Mouse (Mus musculus) heart, adult 2 months (tissue): Measurements from ENCODE around the gene Nlgn2. TPM values are rescaled to one million over a fixed set of nuclear protein-coding genes. Genes with fewer than 3 reads are reported as not detected.

Source experiments
- DNase-seq, 2 experiments: peaks; one replicate each; pipeline ENCODE4 v3.0.0; 2021
- H3K27ac ChIP-seq: fragments of 200-600 bp; 2 replicates; pipeline ENCODE4 v1.8.1; 2022
- H3K27me3 ChIP-seq: fragments of 200-500 bp; 2 replicates; pipeline ENCODE4 v1.6.1; 2012; ENCODE audit warnings: mild to moderate bottlenecking, low read length, inconsistent platforms, mixed read lengths; ENCODE audit not compliant: control insufficient read depth, insufficient read depth
- H3K36me3 ChIP-seq: fragments of 200-500 bp; 2 replicates; pipeline ENCODE4 v1.6.1; 2012; ENCODE audit warnings: low read length, inconsistent platforms; ENCODE audit not compliant: control insufficient read depth, insufficient read depth
- H3K4me1 ChIP-seq: fragments of 200-500 bp; 2 replicates; pipeline ENCODE4 v1.6.1; 2011; ENCODE audit warnings: low read length; ENCODE audit not compliant: control insufficient read depth, insufficient read depth
- H3K4me3 ChIP-seq: fragments of 200-600 bp; 2 replicates; pipeline ENCODE4 v1.8.1; 2022
- H3K79me2 ChIP-seq: fragments of 200-500 bp; replicated peaks from 2 replicates; pipeline ENCODE4 v1.6.1; 2012; ENCODE audit warnings: mild to moderate bottlenecking, inconsistent platforms, low read length, moderate library complexity, mixed read lengths; ENCODE audit not compliant: control insufficient read depth, insufficient read depth
- H3K9ac ChIP-seq: fragments of 200-500 bp; 2 replicates; pipeline ENCODE4 v1.6.1; 2012; ENCODE audit warnings: low read depth, mild to moderate bottlenecking, control low read depth, inconsistent platforms, low read length, mixed read lengths
- CTCF ChIP-seq: fragments of 200-600 bp; IDR thresholded peaks from 2 replicates; pipeline ENCODE4 v1.8.1; 2022; ENCODE audit warnings: antibody characterized with exemption, mild to moderate bottlenecking, moderate library complexity
- EP300 ChIP-seq: fragments of 200-500 bp; IDR thresholded peaks from 2 replicates; pipeline ENCODE4 v1.6.1; 2011; ENCODE audit warnings: low read depth, low read length, control low read depth; ENCODE audit not compliant: insufficient read depth
- POLR2A ChIP-seq: fragments of 200-500 bp; IDR thresholded peaks from 2 replicates; pipeline ENCODE4 v1.6.1; 2011; ENCODE audit warnings: mild to moderate bottlenecking, low read depth, low read length, control low read depth; ENCODE audit not compliant: insufficient read depth
- WGBS: fragments of 180-500 bp; shearing (Covaris S2); methylation state at CpG from one replicate; pipeline ENCODE4 v1.1.7; 2018; 5-methylcytosine and 5-hydroxymethylcytosine counted together
- intact Hi-C: fragments of 180-260 bp; cut with DNase I; formaldehyde crosslinking; loops from one replicate; pipeline ENCODE4 v1.15.1; 2025
- microRNA-seq, 2 experiments: library from miRNA; unstranded; fragments of <30 nt; microRNA quantifications; one replicate each; pipeline ENCODE4 v1.2.0; 2021
- polyA plus RNA-seq: library from polyadenylated mRNA; depleted of rRNA; stranded (reverse); fragments of >200 nt; gene quantifications from 2 replicates; pipeline ENCODE4 v1.2.3, GENCODE M21; 2012; rRNA removed
- total RNA-seq, 2 experiments: library from RNA; stranded (reverse); gene quantifications; 2 replicates each; pipeline ENCODE4 v1.2.3; 2021

Nlgn2 gene
- total and polyA plus RNA-seq, 3 experiments = 3.4 to 6.7 (median 5.0) TPM

DNA sequence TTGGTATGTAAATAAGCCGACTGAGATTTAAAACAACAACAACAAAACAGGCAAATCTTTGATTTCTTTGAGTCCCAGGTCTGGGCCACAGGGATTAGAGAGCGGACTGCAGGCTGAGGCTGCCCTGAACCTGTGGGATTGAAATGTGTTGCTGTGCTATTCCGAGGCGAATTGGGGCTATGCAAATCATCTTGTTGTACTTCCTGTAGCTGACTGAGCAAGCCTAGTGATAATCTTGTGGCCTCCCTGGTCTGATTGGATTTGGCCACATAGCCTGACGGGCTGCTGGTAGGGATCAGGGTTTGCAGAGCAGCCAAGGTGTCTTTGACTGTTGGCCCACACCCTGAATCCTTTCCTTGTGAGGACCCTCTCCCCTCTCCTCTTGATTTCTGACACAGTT is 62.6 kb downstream of the Nlgn2 start:
- Histone ChIP-seq H3K4me3 (no peak overlapping the region), H3K9ac (no peak overlapping the region), H3K36me3 (no peaks in the 10 kb centered on the region), H3K79me2 (peaks cover 5% of the 10 kb centered on the region; the same call in 1 of the 2 replicates), H3K27me3 (no peaks in the 10 kb centered on the region), H3K4me1 (no peaks in the 10 kb centered on the region), H3K27ac (no peak overlapping the region)
- TF ChIP-seq EP300 (no peak), CTCF (no peak), POLR2A (no peak)
- WGBS = 59% methylated on average over 5 of the region's 5 CpGs
- intact Hi-C loops = no loop called here
- no peak for DNase-seq

Small RNAs within 50 kb of the gene (microRNA-seq; reads per million reads assigned to microRNA genes)
- 0 to 0.56 reads per million in 2 experiments for gene Mir6924

Other genes starting within 250 kb of the Nlgn2 start
Only the 30 nearest of the 42 such genes appear.
- gene Senp3, start 155.7 kb downstream of the Nlgn2 start, total RNA-seq = 10 to 100 TPM; 31.1 to 33.2 TPM
- 35.1 and 51.8 TPM in 2 replicates for gene Senp3, start 155.7 kb downstream of the Nlgn2 start, polyA plus RNA-seq
- 1 to 10 TPM; 1.4 to 3.2 TPM for gene Tnfsf13, start 152.0 kb downstream of the Nlgn2 start, total RNA-seq
- 2.9 and 4.0 TPM in 2 replicates for gene Tnfsf13, start 152.0 kb downstream of the Nlgn2 start, polyA plus RNA-seq
- gene Tnfsf12, start 141.9 kb downstream of the Nlgn2 start, total RNA-seq = 10 to 100 TPM; 18.4 to 21.9 TPM
- gene Tnfsf12, start 141.9 kb downstream of the Nlgn2 start, polyA plus RNA-seq = 29.2 and 32.0 TPM in 2 replicates
- gene Tnfsfm13, start 141.7 kb downstream of the Nlgn2 start, total RNA-seq = 1 to 10 TPM; 2.8 to 3.2 TPM
- gene Tnfsfm13, start 141.7 kb downstream of the Nlgn2 start, polyA plus RNA-seq = 3.7 and 4.7 TPM in 2 replicates
- gene Polr2a, start 79.1 kb downstream of the Nlgn2 start, total RNA-seq = 10 to 100 TPM; 25.3 to 30.4 TPM
- gene Polr2a, start 79.1 kb downstream of the Nlgn2 start, polyA plus RNA-seq = 15.6 and 20.2 TPM in 2 replicates
- not detected for gene Slc35g3, start 75.8 kb downstream of the Nlgn2 start, total RNA-seq
- 0.35 TPM in 1 of 2 replicates, not detected in the other for gene Slc35g3, start 75.8 kb downstream of the Nlgn2 start, polyA plus RNA-seq
- gene Zbtb4, start 71.9 kb downstream of the Nlgn2 start, total RNA-seq = 10 to 100 TPM; 42.9 to 47.9 TPM
- 19.8 and 25.4 TPM in 2 replicates for gene Zbtb4, start 71.9 kb downstream of the Nlgn2 start, polyA plus RNA-seq
- 1 to 10 TPM; 4.1 TPM for gene Chrnb1, start 41.8 kb downstream of the Nlgn2 start, total RNA-seq
- 10.3 and 16.4 TPM in 2 replicates for gene Chrnb1, start 41.8 kb downstream of the Nlgn2 start, polyA plus RNA-seq
- 1 to 10 TPM; 1.9 to 2.5 TPM for gene Fgf11, start 35.9 kb downstream of the Nlgn2 start, total RNA-seq
- gene Fgf11, start 35.9 kb downstream of the Nlgn2 start, polyA plus RNA-seq = 3.3 and 4.3 TPM in 2 replicates
- gene Tmem102, start 32.2 kb downstream of the Nlgn2 start, total RNA-seq = under 1 TPM; 0.25 to 0.29 TPM
- gene Tmem102, start 32.2 kb downstream of the Nlgn2 start, polyA plus RNA-seq = 0.44 and 0.47 TPM in 2 replicates
- gene Gm39566, start 22.5 kb downstream of the Nlgn2 start, total RNA-seq = not detected
- 0.02 and 0.09 TPM in 2 replicates for gene Gm39566, start 22.5 kb downstream of the Nlgn2 start, polyA plus RNA-seq
- gene Spem2, start 19.3 kb downstream of the Nlgn2 start, total RNA-seq = not detected
- gene Spem2, start 19.3 kb downstream of the Nlgn2 start, polyA plus RNA-seq = 0.15 and 0.20 TPM in 2 replicates
- not detected for gene Spem1, start 15.6 kb downstream of the Nlgn2 start, total RNA-seq
- gene Spem1, start 15.6 kb downstream of the Nlgn2 start, polyA plus RNA-seq = 0.23 and 0.32 TPM in 2 replicates
- gene Tmem256, start 730 bp upstream of the Nlgn2 start, total RNA-seq = 100 to 1,000 TPM; 214 to 254 TPM
- 308 and 350 TPM in 2 replicates for gene Tmem256, start 730 bp upstream of the Nlgn2 start, polyA plus RNA-seq
- gene Plscr3, start 8.6 kb upstream of the Nlgn2 start, total RNA-seq = 10 to 100 TPM; 21.2 to 22.4 TPM
- 45.3 and 48.3 TPM in 2 replicates for gene Plscr3, start 8.6 kb upstream of the Nlgn2 start, polyA plus RNA-seq
- not detected for gene Tnk1, start 20.9 kb upstream of the Nlgn2 start, total RNA-seq
- gene Tnk1, start 20.9 kb upstream of the Nlgn2 start, polyA plus RNA-seq = 0.20 and 0.68 TPM in 2 replicates
- not detected for gene Tmem95, start 40.2 kb upstream of the Nlgn2 start, total RNA-seq
- gene Tmem95, start 40.2 kb upstream of the Nlgn2 start, polyA plus RNA-seq = not detected in 2 replicates
- 1 to 10 TPM; 2.3 to 2.6 TPM for gene Kctd11, start 43.6 kb upstream of the Nlgn2 start, total RNA-seq
- gene Kctd11, start 43.6 kb upstream of the Nlgn2 start, polyA plus RNA-seq = 2.9 TPM in 2 replicates
- 1 to 10 TPM in 1 of 2 experiments, under 1 TPM in 1; 0.65 to 1.1 TPM for gene Acap1, start 57.8 kb upstream of the Nlgn2 start, total RNA-seq
- gene Acap1, start 57.8 kb upstream of the Nlgn2 start, polyA plus RNA-seq = 1.7 and 3.3 TPM in 2 replicates
- under 1 TPM; 0.23 to 0.34 TPM for gene 2810408A11Rik, start 63.2 kb upstream of the Nlgn2 start, total RNA-seq
- 0.15 and 0.41 TPM in 2 replicates for gene 2810408A11Rik, start 63.2 kb upstream of the Nlgn2 start, polyA plus RNA-seq
- 10 to 100 TPM; 42.6 to 47.1 TPM for gene Neurl4, start 63.3 kb upstream of the Nlgn2 start, total RNA-seq
- gene Neurl4, start 63.3 kb upstream of the Nlgn2 start, polyA plus RNA-seq = 31.5 and 54.1 TPM in 2 replicates
- gene Gps2, start 76.1 kb upstream of the Nlgn2 start, total RNA-seq = 10 to 100 TPM; 27.2 to 28.4 TPM
- 53.9 and 63.9 TPM in 2 replicates for gene Gps2, start 76.1 kb upstream of the Nlgn2 start, polyA plus RNA-seq
- 100 to 1,000 TPM; 397 to 444 TPM for gene Eif5a, start 84.2 kb upstream of the Nlgn2 start, total RNA-seq
- 360 and 540 TPM in 2 replicates for gene Eif5a, start 84.2 kb upstream of the Nlgn2 start, polyA plus RNA-seq
- gene Ybx2, start 98.0 kb upstream of the Nlgn2 start, total RNA-seq = 10 to 100 TPM; 16.7 to 22.6 TPM
- gene Ybx2, start 98.0 kb upstream of the Nlgn2 start, polyA plus RNA-seq = 64.2 and 66.2 TPM in 2 replicates
- gene Slc2a4, start 110.4 kb upstream of the Nlgn2 start, total RNA-seq = 100 to 1,000 TPM; 363 to 456 TPM
- gene Slc2a4, start 110.4 kb upstream of the Nlgn2 start, polyA plus RNA-seq = 516 and 737 TPM in 2 replicates
- not detected for gene Cldn7, start 127.0 kb upstream of the Nlgn2 start, total RNA-seq
- gene Cldn7, start 127.0 kb upstream of the Nlgn2 start, polyA plus RNA-seq = 0.50 and 3.5 TPM in 2 replicates
- 100 to 1,000 TPM; 143 to 144 TPM for gene Ctdnep1, start 143.4 kb upstream of the Nlgn2 start, total RNA-seq
- 138 and 190 TPM in 2 replicates for gene Ctdnep1, start 143.4 kb upstream of the Nlgn2 start, polyA plus RNA-seq
- gene Elp5, start 144.7 kb upstream of the Nlgn2 start, total RNA-seq = 10 to 100 TPM; 39.0 to 42.2 TPM
- 61.6 and 78.5 TPM in 2 replicates for gene Elp5, start 144.7 kb upstream of the Nlgn2 start, polyA plus RNA-seq
- gene Gabarap, start 153.4 kb upstream of the Nlgn2 start, total RNA-seq = 100 to 1,000 TPM; 284 to 340 TPM
- 469 and 750 TPM in 2 replicates for gene Gabarap, start 153.4 kb upstream of the Nlgn2 start, polyA plus RNA-seq
- gene Phf23, start 158.0 kb upstream of the Nlgn2 start, total RNA-seq = 10 to 100 TPM; 18.1 to 22.8 TPM
- 11.5 and 17.6 TPM in 2 replicates for gene Phf23, start 158.0 kb upstream of the Nlgn2 start, polyA plus RNA-seq